Mouse (Mus musculus): ENCODE results near the gene Iqca.

DNA sequence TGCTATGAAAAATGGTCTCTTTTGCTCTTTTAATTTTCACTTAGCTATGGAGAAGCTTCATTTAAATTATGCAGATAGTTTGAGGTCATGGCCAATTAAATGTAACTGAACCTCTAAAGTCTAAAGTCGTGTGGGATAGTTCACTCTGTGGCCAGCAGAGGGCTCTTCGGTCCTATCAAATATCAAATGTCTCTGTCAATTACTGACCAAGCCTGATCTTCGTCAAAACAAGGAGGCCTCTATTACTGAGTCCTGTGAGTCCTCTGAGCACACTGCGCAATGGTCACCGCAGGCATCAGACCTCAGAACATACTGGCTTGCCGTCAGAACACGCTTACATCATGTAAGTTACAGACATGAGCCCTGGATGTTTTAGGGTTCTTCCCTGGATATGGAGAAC, 92.6 kb downstream of the Iqca start:
- no peak for TF ChIP-seq POLR2AphosphoS2 (IDR thresholded peaks at IDR 0.05; ENCODE audit: insufficient read length, low read depth)
- TF ChIP-seq TCF12 (IDR thresholded peaks at IDR 0.05; ENCODE audit: insufficient read depth, poor library complexity, severe bottlenecking), result no peak
- no peak for TF ChIP-seq POLR2A (IDR thresholded peaks at IDR 0.05; ENCODE audit: insufficient read length, low read depth)
- TF ChIP-seq MAX (IDR thresholded peaks at IDR 0.05; ENCODE audit: low read depth), result no peak
- no peak for TF ChIP-seq USF1 (IDR thresholded peaks at IDR 0.05; ENCODE audit: low read depth)

All from myocyte (in vitro differentiated cells).